1 mouse cellular context compared by ENCODE assay signal in the genomic region with DNA sequence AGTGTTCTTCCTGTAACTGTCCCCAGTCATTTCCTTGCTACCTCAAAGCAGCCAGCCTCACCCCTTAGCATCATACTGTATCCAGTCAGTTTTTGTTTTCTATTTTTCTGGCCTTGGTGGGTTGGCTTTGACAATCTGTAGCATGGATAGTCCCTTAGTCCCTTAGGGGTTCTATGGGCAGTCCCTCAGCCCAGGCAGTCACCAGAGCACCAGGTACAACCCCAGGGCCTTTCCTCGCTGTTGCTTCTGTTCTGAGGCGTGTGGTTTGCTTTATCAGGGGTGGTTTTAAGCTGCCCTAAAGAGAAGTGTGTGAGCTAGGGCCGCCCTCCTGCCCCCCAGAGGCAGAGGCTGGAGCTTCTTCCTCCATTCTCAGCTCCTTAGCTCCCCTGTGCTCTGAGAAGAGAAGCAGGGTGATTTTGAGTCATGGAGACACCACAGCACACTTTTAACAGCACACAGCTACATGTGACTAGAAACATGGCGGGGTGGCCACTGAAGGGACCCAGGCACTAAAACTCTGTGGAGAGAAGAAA.
TF ChIP-seq lines count a peak whose summit lies in the region.

No protein-coding gene starts in this region.

TF ChIP-seq in CH12.LX, 34 proteins besides CTCF, POLR2A, EP300 and RAD21 (continued from another document):
- TF ChIP-seq TCF12 (IDR thresholded peaks at IDR 0.05; ENCODE audit: low read depth, low read length) = peak; percentile 78
- no peak; the same call in 1 of the 2 replicates for TF ChIP-seq NELFE (IDR thresholded peaks at IDR 0.05; ENCODE audit: low read depth, low read length)
